ENCODE assay signal across 8 mouse cellular contexts in the genomic region with DNA sequence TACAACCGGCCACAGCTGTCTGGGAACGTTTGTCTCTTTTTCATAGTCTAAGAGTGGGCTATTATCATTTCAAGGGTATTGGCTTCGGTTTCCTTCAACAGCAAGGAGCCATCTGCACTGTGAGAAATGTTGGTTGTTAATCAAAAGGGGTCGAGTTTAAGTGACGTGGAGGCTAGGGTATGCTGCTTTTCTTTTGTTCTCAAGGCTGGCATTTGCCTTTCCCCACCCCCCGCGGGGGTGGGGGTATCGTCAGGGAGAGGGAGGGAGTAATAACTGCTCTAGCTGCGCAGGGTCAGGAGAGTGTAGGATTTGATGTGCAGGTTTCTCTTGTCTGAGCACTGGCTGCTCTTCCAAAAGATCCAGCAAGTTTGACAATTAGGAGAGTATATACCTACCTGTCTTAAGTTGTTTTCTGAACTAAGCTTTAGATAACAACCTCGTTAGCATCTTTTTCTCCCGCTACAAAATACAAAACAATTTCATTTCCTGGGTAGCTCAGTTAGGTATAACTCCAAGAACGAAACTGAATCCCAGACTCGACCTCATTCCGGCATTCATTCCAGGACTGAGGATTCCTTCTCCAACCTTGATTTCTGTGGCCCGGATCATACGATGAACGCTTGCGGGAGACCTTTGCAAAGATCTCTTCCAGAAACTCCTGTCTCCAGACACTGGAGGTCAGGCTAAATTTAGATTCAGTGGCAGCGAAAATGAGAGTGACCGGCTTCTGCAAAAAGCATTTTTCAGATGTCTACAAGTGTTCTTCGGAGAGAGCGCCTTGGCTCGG. TPM values are rescaled to one million over a fixed set of nuclear protein-coding genes. Genes with fewer than 3 reads are reported as not detected.
DNase-seq lines count a peak whose midpoint lies in the region; ATAC-seq and TF ChIP-seq lines count a peak whose summit lies in the region.

No protein-coding gene starts in this region.

- no peaks in the 10 kb centered on the region for H3K9me3 ChIP-seq in forebrain, embryonic 10.5 days

- peak; percentile 65 for DNase-seq in 416B (ENCODE audit: low read depth)
- DNase-seq in CD8-positive naive resting alpha-beta T cell, adult 2 months (ENCODE audit: low read depth in 2 of 2, low spot score in 2 of 2), result peak; percentile 11 to 32
- DNase-seq in c-Kit-positive CD71-positive TER-119-positive erythroid progenitor cells, embryonic 14.5 days (ENCODE audit: low spot score), result peak; percentile 34
- peak; percentile 34 for DNase-seq in forebrain, embryonic 10.5 days (ENCODE audit: extremely low spot score, low spot score)
- DNase-seq in lung, postnatal 10 days, result peak; percentile 51
- no peak for DNase-seq in urinary bladder, postnatal 4 days (ENCODE audit: low spot score in 2 of 2)

- H3K4me1 ChIP-seq in forebrain, embryonic 10.5 days, result peaks cover 18% of the 10 kb centered on the region
- H3K4me1 ChIP-seq in small intestine, adult 2 months (ENCODE audit: control insufficient read depth, insufficient read depth, insufficient read length, low read length), result peaks cover 6% of the 10 kb centered on the region; the same call in 1 of the 2 replicates

- peaks cover 9% of the 10 kb centered on the region for H3K27me3 ChIP-seq in forebrain, embryonic 10.5 days (ENCODE audit: poor library complexity, severe bottlenecking)
- H3K27me3 ChIP-seq in small intestine, adult 2 months (ENCODE audit: control insufficient read depth, insufficient read depth, low read length), result no peaks in the 10 kb centered on the region

- H3K36me3 ChIP-seq in forebrain, embryonic 10.5 days (replicated peaks), result no peaks in the 10 kb centered on the region
- H3K36me3 ChIP-seq in small intestine, adult 2 months (ENCODE audit: control insufficient read depth, insufficient read depth, low read length), result no peaks in the 10 kb centered on the region

- no peak for TF ChIP-seq POLR2A in small intestine, adult 2 months (IDR thresholded peaks at IDR 0.05; ENCODE audit: low read depth, low read length)

- peak overlapping the region; percentile 83 for H3K27ac ChIP-seq in forebrain, embryonic 10.5 days
- peak overlapping the region; percentile 69 for H3K27ac ChIP-seq in small intestine, adult 2 months (ENCODE audit: insufficient read depth, low read depth, low read length)

- WGBS in forebrain, embryonic 10.5 days, result under 1% methylated on average over 23 of the region's 23 CpGs
- WGBS in small intestine, adult 2 months, result under 1% methylated on average over 23 of the region's 23 CpGs

- no peak for TF ChIP-seq CTCF in small intestine, adult 2 months (IDR thresholded peaks at IDR 0.05; ENCODE audit: extremely low read depth, insufficient read length, insufficient replicate concordance, low read depth, low read length)

- H3K4me3 ChIP-seq in forebrain, embryonic 10.5 days, result peak overlapping the region; percentile 75
- peak overlapping the region; percentile 91 for H3K4me3 ChIP-seq in small intestine, adult 2 months (ENCODE audit: low read depth, low read length)

- peak; percentile 22 for ATAC-seq in inflammation-experienced regulatory T-cells, adult 6 months

RNA-seq across cellular contexts. Expression of a gene that starts 0.7 kb away (rescaled TPM):
- polyA plus RNA-seq in forebrain, embryonic 10.5 days (2016; fragmentation: Nextera tagmentation; extraction: Ambion mirVana), result 18.6 and 18.8 TPM in 2 replicates
- polyA plus RNA-seq in inflammation-experienced regulatory T-cells, adult 6 months (2017; shearing (Covaris generic)), result 10 to 100 TPM; 34.5 to 47.5 (median 41.4) TPM
- 2.5 and 3.8 TPM in 2 replicates for polyA plus RNA-seq in small intestine, adult 2 months (2012; rRNA removed)

RNA-seq across cellular contexts. Expression of a gene that starts 31.5 kb away (rescaled TPM):
- 24.8 and 26.9 TPM in 2 replicates for polyA plus RNA-seq in forebrain, embryonic 10.5 days (2016; fragmentation: Nextera tagmentation; extraction: Ambion mirVana)
- polyA plus RNA-seq in inflammation-experienced regulatory T-cells, adult 6 months (2017; shearing (Covaris generic)), result 100 to 1,000 TPM in 2 of 3 experiments, 10 to 100 TPM in 1; 96.1 to 119 (median 110) TPM
- 20.1 and 45.8 TPM in 2 replicates for polyA plus RNA-seq in small intestine, adult 2 months (2012; rRNA removed)

RNA-seq across cellular contexts. Expression of a gene that starts 45.3 kb away (rescaled TPM):
- polyA plus RNA-seq in forebrain, embryonic 10.5 days (2016; fragmentation: Nextera tagmentation; extraction: Ambion mirVana), result 38.5 and 39.1 TPM in 2 replicates
- polyA plus RNA-seq in inflammation-experienced regulatory T-cells, adult 6 months (2017; shearing (Covaris generic)), result 10 to 100 TPM in 1 of 3 experiments, 1 to 10 TPM in 2; 7.0 to 25.5 (median 10.0) TPM
- polyA plus RNA-seq in small intestine, adult 2 months (2012; rRNA removed), result 1.6 and 4.3 TPM in 2 replicates

Comparison
In these comparisons a context has a peak if more than half of its experiments do, and no peak if none do; other contexts are left out.
1. DNase-seq: peak in 416B (single experiment), CD8-positive naive resting alpha-beta T cell, adult 2 months (2 of 2), c-Kit-positive CD71-positive TER-119-positive erythroid progenitor cells, embryonic 14.5 days (single experiment), forebrain, embryonic 10.5 days (single experiment) and lung, postnatal 10 days (single experiment); none in urinary bladder, postnatal 4 days (0 of 2).